Mouse (Mus musculus) kidney, embryonic 14.5 days (tissue): Measurements from ENCODE around the gene Aldh1a7. TPM values are rescaled to one million over a fixed set of nuclear protein-coding genes. Genes with fewer than 3 reads are reported as not detected.
"Not testable (repeated sequence)": the region's sequence is repeated elsewhere in the genome, so short reads cannot be mapped to it uniquely, and the experiment has no call there.

ENCODE experiments used
- ATAC-seq: fragments of 200-750 bp; cut with Nextera tagmentation; 2 replicates; pipeline ENCODE4 v1.8.0; 2017; ENCODE audit warnings: moderate number of reproducible peaks, mild to moderate bottlenecking, moderate TSS enrichment, moderate library complexity; ENCODE audit not compliant: low FRiP score, low TSS enrichment
- H3K27ac ChIP-seq: fragments of 300-500 bp; sonication (generic); 2 replicates; pipeline ENCODE4 v1.5.1; 2014; ENCODE audit warnings: low read depth, mild to moderate bottlenecking, low read length, moderate library complexity, mixed read lengths
- H3K27me3 ChIP-seq: fragments of 300-500 bp; sonication (generic); 2 replicates; pipeline ENCODE4 v1.6.1; 2014; ENCODE audit warnings: mild to moderate bottlenecking, low read length; ENCODE audit not compliant: control insufficient read depth, insufficient read depth
- H3K36me3 ChIP-seq: fragments of 300-500 bp; sonication (generic); 2 replicates; pipeline ENCODE4 v1.6.1; 2014; ENCODE audit warnings: low read length, mixed read lengths; ENCODE audit not compliant: control insufficient read depth, insufficient read depth
- H3K4me1 ChIP-seq: fragments of 300-500 bp; sonication (generic); 2 replicates; pipeline ENCODE4 v1.6.1; 2014; ENCODE audit warnings: low read length, mixed read lengths; ENCODE audit not compliant: control insufficient read depth, insufficient read depth
- H3K4me2 ChIP-seq: fragments of 300-500 bp; sonication (generic); replicated peaks from 2 replicates; pipeline ENCODE4 v1.6.1; 2014; ENCODE audit warnings: low read depth, mild to moderate bottlenecking, low read length
- H3K4me3 ChIP-seq: fragments of 300-500 bp; sonication (generic); 2 replicates; pipeline ENCODE4 v1.5.1; 2014; ENCODE audit warnings: mild to moderate bottlenecking, low read length
- H3K9ac ChIP-seq: fragments of 300-500 bp; sonication (generic); 2 replicates; pipeline ENCODE4 v1.6.1; 2014; ENCODE audit warnings: low read depth, mild to moderate bottlenecking, low read length, moderate library complexity
- H3K9me3 ChIP-seq: fragments of 300-500 bp; sonication (generic); 2 replicates; pipeline ENCODE4 v1.6.1; 2016; ENCODE audit warnings: low read length; ENCODE audit not compliant: control insufficient read depth
- WGBS: fragments of 180-500 bp; shearing (Covaris S2); extraction: QIAGEN DNeasy Blood & Tissue Kit; methylation state at CpG from one replicate; pipeline ENCODE4 v1.1.7; 2014; 5-methylcytosine and 5-hydroxymethylcytosine counted together
- polyA plus RNA-seq: library from polyadenylated mRNA; unstranded; fragments of >200 nt; fragmentation: Nextera tagmentation; extraction: Ambion mirVana; gene quantifications from 2 replicates; pipeline ENCODE4 v1.2.1, GENCODE M21; 2014

Gene Aldh1a7
- polyA plus RNA-seq, 1 experiment from 2014 or later, result 5.3 TPM

DNA sequence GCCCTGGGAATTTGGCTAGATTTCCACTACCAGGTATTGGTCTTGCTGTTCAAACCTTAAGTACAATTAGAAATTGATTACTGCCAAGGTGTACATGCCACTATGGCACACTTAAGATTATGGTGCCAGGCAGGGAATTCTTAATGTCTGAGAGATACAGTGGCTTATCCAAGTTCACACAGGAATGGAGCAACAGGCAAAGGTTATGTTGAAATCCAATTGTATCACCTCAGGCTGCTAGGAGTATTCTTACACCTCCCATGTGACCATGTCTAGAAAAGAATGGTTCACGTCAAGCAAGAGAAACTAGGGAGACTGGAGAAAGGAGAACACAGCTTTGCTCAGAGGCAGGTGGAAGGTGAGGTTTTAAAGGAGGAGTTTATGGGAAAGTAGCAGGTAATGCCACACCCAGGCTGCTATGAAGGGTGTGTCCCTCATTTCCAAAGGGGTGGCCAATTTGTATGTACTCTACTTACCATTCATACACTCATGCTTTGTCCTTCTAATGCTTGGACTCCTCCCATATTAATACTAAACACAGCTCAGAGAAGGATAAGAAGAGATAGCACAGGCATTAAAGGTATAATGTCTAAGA lies 74.2 kb downstream of the Aldh1a7 start:
- H3K27ac ChIP-seq, result no peak overlapping the region
- no peaks in the 10 kb centered on the region for H3K9me3 ChIP-seq
- H3K9ac ChIP-seq, result no peak overlapping the region
- no peaks in the 10 kb centered on the region for H3K36me3 ChIP-seq
- WGBS, result 78% methylated on average over 1 of the region's 1 CpGs
- H3K4me3 ChIP-seq, result no peak overlapping the region
- no peaks in the 10 kb centered on the region for H3K4me1 ChIP-seq
- ATAC-seq, result no peak
- H3K27me3 ChIP-seq, result no peaks in the 10 kb centered on the region
- H3K4me2 ChIP-seq, result no peak overlapping the region

DNA sequence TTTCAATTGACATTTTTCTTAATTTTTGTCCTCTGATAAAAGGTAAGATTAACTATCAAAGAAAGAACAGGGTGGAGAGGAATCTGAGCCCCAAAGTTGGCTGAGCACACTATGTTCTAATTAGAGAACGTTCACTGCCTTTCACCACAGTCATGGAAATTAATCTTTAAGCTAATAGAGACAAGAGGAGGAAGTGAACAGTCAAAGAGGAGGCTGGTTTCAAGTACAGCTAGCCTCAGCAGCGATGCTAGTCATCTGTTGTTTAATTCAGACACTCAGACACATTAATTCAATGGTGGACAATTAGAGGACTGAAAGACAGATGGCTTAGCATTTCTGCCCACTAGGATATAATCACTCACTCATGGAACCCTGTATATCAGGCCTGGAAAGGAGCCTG lies 77.4 kb downstream of the Aldh1a7 start:
- H3K27ac ChIP-seq, result no peak overlapping the region
- no peaks in the 10 kb centered on the region for H3K4me1 ChIP-seq
- H3K27me3 ChIP-seq, result no peaks in the 10 kb centered on the region
- no peaks in the 10 kb centered on the region for H3K36me3 ChIP-seq
- no peak overlapping the region for H3K4me3 ChIP-seq
- 34% methylated on average over 2 of the region's 2 CpGs for WGBS
- H3K4me2 ChIP-seq, result no peak overlapping the region
- no peaks in the 10 kb centered on the region for H3K9me3 ChIP-seq
- ATAC-seq, result no peak
- no peak overlapping the region for H3K9ac ChIP-seq

DNA sequence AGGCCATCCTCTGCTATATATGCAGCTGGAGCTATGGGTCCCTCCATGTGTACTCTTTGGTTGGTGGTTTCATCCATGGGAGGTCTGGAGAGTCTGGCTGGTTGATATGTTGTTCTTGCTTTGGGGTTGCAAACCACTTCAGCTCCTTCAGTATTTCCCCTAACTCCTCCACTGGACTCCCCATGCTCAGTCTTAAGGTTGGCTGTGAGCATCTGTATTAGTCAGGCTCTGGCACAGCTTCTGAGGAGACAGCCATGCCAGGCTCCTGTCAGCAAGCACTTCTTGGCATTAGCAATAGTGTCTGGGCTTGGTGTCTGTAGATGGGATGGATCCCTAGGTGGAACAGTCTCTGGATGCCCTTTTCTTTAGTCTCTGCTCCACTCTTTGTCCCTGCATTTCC lies 79.9 kb downstream of the Aldh1a7 start:
- H3K36me3 ChIP-seq, H3K4me3 ChIP-seq, H3K4me2 ChIP-seq, H3K9me3 ChIP-seq, H3K27ac ChIP-seq, H3K4me1 ChIP-seq, H3K9ac ChIP-seq, ATAC-seq, H3K27me3 ChIP-seq: not testable (repeated sequence)

DNA sequence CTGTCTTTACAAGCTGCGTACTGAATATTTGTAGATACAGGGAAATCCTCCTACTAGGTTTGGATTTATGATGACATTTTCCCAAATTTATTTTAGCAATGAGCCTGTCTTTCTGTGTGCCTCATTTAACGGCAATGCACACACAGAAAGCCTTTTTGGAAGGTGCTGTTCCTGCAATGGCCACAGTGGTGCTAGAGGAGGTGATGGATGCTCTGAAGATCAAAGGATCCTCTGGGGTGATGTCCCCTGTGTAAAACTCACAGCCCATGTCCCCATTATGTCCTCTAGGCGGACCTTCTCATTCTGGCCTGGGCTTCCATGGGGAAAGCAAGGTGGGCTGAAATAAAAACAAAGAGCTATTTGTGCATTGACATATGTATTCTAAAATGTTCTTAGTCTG lies 83.0 kb downstream of the Aldh1a7 start:
- WGBS, result 49% methylated on average over 3 of the region's 3 CpGs
- Histone ChIP-seq H3K9ac (no peak overlapping the region), H3K4me2 (no peak overlapping the region), H3K36me3 (no peaks in the 10 kb centered on the region), H3K27ac (no peak overlapping the region), H3K27me3 (no peaks in the 10 kb centered on the region), H3K4me1 (no peaks in the 10 kb centered on the region), H3K4me3 (no peak overlapping the region), H3K9me3 (no peaks in the 10 kb centered on the region)
- ATAC-seq, result no peak

Other genes with a start within 250 kb of the Aldh1a7 start
- 3.2 and 3.8 TPM in 2 replicates for gene Aldh1a1, start 234.8 kb downstream of the Aldh1a7 start, polyA plus RNA-seq
- gene Tmc1, start 226.6 kb upstream of the Aldh1a7 start, polyA plus RNA-seq, result 0.05 TPM in 1 of 2 replicates, not detected in the other